Mouse (Mus musculus) layer of hippocampus, adult 2 months (tissue): Measurements from ENCODE around the gene Npcd. TPM values are rescaled to one million over a fixed set of nuclear protein-coding genes. Genes with fewer than 3 reads are reported as not detected.

ENCODE experiments used
- DNase-seq, 2 experiments: peaks; one replicate each; pipeline ENCODE4 v3.0.0; 2022; ENCODE audit warnings: low spot score in 2 of 2
- H3K27ac ChIP-seq: fragments of 200-600 bp; 2 replicates; pipeline ENCODE4 v1.8.1; 2022
- H3K4me3 ChIP-seq: fragments of 200-600 bp; 2 replicates; pipeline ENCODE4 v1.8.1; 2022; ENCODE audit warnings: mild to moderate bottlenecking
- CTCF ChIP-seq: fragments of 200-600 bp; conservative IDR thresholded peaks from 2 replicates; pipeline ENCODE4 v1.8.1; 2022; ENCODE audit warnings: antibody characterized with exemption, mild to moderate bottlenecking, moderate library complexity
- total RNA-seq, 2 experiments: library from RNA; stranded (reverse); gene quantifications; 2 replicates each; pipeline ENCODE4 v1.2.3; 2021

Gene Npcd
- total RNA-seq, 2 experiments from 2014 or later: 11.9 to 22.4 TPM

- Histone ChIP-seq H3K27ac (peak overlapping the region; percentile 86), H3K4me3 (no peak overlapping the region)
- DNase-seq: no peak
- no peak for TF ChIP-seq CTCF
Observed at GRCm38 (mm10) chr15:79792455-79792854, 41.6 kb downstream of the Npcd start.

DNA sequence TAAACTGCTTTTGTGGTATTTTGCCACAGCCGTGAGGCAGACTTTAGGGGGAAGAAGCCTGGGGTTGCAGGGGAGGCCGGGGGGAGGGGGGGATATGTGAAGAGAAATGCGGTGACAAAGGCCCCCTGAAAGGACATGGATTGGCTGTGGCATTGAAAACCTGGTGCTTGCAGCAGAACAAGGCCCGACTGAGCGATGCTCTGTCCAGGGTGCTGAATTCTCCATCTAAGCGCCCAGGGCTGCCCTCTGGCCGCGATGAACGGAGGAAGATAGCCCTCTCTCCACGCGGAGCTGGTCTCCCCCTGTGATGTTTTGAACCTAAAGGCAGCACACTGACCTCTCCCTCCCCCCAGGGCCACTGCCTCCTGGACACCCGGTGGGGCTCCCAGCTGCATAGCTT, 42.5 kb downstream of the Npcd start:
- Histone ChIP-seq H3K4me3 (no peak overlapping the region), H3K27ac (peak overlapping the region; percentile 86)
- DNase-seq: no peak
- no peak for TF ChIP-seq CTCF

GRCm38 (mm10) chr15:79790905-79791304, 43.1 kb downstream of the Npcd start:
- DNase-seq: no peak
- H3K27ac ChIP-seq: peak overlapping the region; percentile 23; the same call in 1 of the 2 replicates
- no peak for TF ChIP-seq CTCF
- H3K4me3 ChIP-seq: no peak overlapping the region

DNA sequence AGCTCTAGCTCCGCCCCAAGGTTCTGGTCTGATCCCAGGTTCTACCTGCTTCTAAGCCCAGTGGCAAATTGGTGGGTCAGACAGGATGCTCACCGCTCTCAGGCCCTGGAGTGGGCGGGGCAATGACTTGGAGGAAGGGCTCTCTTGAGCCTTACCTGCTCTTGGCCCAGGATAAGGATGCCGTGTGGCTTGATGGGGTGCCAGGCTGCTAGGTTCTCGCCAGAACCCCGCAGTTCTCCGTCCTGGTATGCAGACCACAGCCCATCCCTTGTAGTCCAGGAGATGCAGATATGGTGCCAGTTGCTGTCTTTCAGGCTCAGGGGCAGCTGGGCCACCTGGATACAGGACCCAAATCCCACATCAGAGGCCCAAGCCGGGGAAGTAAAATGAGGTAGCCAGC, 43.9 kb downstream of the Npcd start:
- no peak for DNase-seq
- no peak overlapping the region for H3K4me3 ChIP-seq
- no peak for TF ChIP-seq CTCF

DNA sequence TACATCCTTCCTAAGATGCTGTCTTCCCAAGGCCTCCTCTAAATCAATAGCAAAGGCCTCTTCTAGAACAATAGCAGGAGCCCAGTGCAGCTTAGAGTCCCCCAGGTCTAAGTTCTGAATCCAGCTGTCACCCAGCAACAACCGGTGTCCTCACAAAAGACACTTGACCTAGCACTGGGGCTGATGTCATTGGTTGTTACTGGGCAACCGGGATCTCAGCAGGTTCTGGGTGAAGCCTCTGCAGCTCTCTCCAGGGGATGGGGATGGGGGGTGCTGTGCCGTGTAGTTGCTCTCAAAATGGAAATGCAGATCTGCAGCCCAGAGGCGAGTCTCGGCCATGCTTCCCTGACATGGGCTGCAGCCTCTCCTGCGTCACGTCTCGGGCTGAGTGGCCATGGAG, 46.2 kb downstream of the Npcd start:
- no peak overlapping the region for H3K4me3 ChIP-seq
- no peak for DNase-seq
- peak overlapping the region; percentile 70 for H3K27ac ChIP-seq
- TF ChIP-seq CTCF: no peak

More for the DNA sequence above, 43.9 kb downstream of the Npcd start:
- H3K27ac ChIP-seq: peak overlapping the region; percentile 6; the same call in 1 of the 2 replicates

GRCm38 (mm10) chr15:79785056-79785455, 49.0 kb downstream of the Npcd start:
- TF ChIP-seq CTCF: no peak
- H3K27ac ChIP-seq: peak overlapping the region; percentile 70; the same call in 1 of the 2 replicates
- H3K4me3 ChIP-seq: no peak overlapping the region
- DNase-seq: no peak

DNA sequence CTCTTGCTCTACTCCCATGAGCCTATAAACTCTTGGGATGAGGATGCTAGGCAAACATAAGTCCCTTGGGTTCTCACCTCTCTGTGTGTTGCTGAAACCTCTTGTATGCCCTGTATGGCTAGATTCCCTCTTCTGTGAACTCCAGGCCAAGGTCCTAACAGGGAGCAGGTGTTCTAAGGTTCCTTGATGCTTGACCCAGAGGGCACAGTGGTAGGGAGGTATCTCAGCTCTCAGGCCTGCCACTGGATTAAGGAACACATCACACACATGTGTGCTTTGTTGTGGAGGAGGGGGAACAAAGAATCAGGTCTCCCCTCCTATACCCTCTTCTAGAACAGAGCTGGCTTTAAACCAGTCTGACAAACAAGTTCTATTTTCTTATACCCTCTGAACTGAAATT, 56.3 kb downstream of the Npcd start, which contains the start of gene Dnal4:
Gene Dnal4 (minus strand): TSS at position 101 of the 400 bp plus-strand sequence.
- H3K27ac ChIP-seq: 0 out of 2 replicates have a peak within 1 kb of the TSS, but pooled peaks have one; percentile 61
- TF ChIP-seq CTCF: no peak
- H3K4me3 ChIP-seq: no peak within 1 kb of the TSS
- no peak for DNase-seq

GRCm38 (mm10) chr15:79775662-79776061, 58.4 kb downstream of the Npcd start:
- no peak for TF ChIP-seq CTCF
- Histone ChIP-seq H3K27ac (peak overlapping the region; percentile 98), H3K4me3 (peak overlapping the region; percentile 89)
- DNase-seq: no peak

GRCm38 (mm10) chr15:79774117-79775027, 59.7 kb downstream of the Npcd start:
- peak overlapping the region; percentile 89 for H3K4me3 ChIP-seq
- H3K27ac ChIP-seq: peak overlapping the region; percentile 98
- peak; percentile 92 to 98 for DNase-seq
- TF ChIP-seq CTCF: no peak

DNA sequence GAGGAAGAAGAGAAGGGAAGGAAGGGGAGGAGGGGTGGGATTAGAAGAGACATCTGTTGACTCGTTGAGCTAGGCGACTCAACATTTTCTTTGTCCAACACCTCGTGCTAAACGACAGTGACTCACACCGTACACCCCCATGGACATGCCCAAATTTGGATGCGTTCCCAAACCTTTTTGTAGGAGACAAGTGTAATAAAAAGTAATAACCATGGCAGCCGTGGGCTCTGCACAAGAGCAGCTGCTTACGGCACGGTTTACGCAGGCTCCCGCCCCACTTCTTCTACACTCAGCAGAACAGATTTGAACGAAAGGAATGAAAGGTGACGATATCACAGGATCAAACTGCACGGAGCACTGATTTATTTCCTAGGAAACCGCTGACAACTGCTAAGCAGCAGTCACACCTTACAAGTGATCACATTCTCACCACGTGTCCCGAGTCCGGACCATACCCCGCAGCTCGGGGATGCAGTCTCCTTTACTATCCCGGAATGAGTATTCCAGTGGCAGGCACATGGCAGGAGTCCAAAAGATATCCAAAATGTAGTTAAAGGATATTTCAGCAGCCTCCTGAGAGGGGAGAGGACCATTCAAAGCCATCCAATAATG, 63.3 kb downstream of the Npcd start:
- Histone ChIP-seq H3K4me3 (no peak overlapping the region), H3K27ac (peak overlapping the region; percentile 92)
- DNase-seq: peak in 1 of 2 experiments; percentile 73
- TF ChIP-seq CTCF: no peak

GRCm38 (mm10) chr15:79768302-79768701, 65.7 kb downstream of the Npcd start:
- no peak for DNase-seq
- H3K27ac ChIP-seq: peak overlapping the region; percentile 92
- H3K4me3 ChIP-seq: no peak overlapping the region
- TF ChIP-seq CTCF: no peak

- DNase-seq: no peak
- Histone ChIP-seq H3K27ac (peak overlapping the region; percentile 92), H3K4me3 (no peak overlapping the region)
- no peak for TF ChIP-seq CTCF
Observed at GRCm38 (mm10) chr15:79767327-79767961, 66.6 kb downstream of the Npcd start.

- peak in 1 of 2 experiments; percentile 62 for DNase-seq
- no peak for TF ChIP-seq CTCF
- no peak overlapping the region for H3K4me3 ChIP-seq
- peak overlapping the region; percentile 92 for H3K27ac ChIP-seq
Observed at GRCm38 (mm10) chr15:79766586-79767071, 67.4 kb downstream of the Npcd start.
